Mouse (Mus musculus) kidney, adult 2 months (tissue): ENCODE results near the gene Bach2.

ENCODE experiments used
- CTCF ChIP-seq: fragments of 200-500 bp; conservative IDR thresholded peaks from 2 replicates; pipeline ENCODE4 v1.5.1; 2011; ENCODE audit warnings: low read depth, mild to moderate bottlenecking, control low read depth, low read length, moderate library complexity, mixed read lengths; ENCODE audit not compliant: insufficient read depth, insufficient read length
- POLR2A ChIP-seq: fragments of 200-500 bp; IDR thresholded peaks from one replicate; pipeline ENCODE4 v1.6.1; 2011; ENCODE audit warnings: low read depth, low read length, control low read depth

- no peak for TF ChIP-seq CTCF
- no peak for TF ChIP-seq POLR2A
Measured at GRCm38 (mm10) chr4:32351236-32351635, 112.6 kb downstream of the Bach2 start.
